Mouse (Mus musculus): ENCODE measurements at regions not wholly inside any gene's neighbourhood (a gene's known extent, or its start where the extent isn't known, plus 50 kb on each side); places are given as distances from the start of the nearest gene placed in this dataset. TPM values are rescaled to one million over a fixed set of nuclear protein-coding genes. Genes with fewer than 3 reads are reported as not detected.

- intact Hi-C loops (cut with DNase I), result no loop called here
Measured at GRCm38 (mm10) chrX:166886417-166886816, 300.9 kb upstream of the Egfl6 start.

GRCm38 (mm10) chrX:166869515-166869914 is 284.0 kb upstream of the Egfl6 start:
- intact Hi-C loops (cut with DNase I), result no loop called here
- DNase-seq (ENCODE audit: low spot score in 2 of 2), result no peak

More at GRCm38 (mm10) chrX:166886417-166886816, 300.9 kb upstream of the Egfl6 start:
- DNase-seq (ENCODE audit: low spot score in 2 of 2), result no peak

- DNase-seq (ENCODE audit: low spot score in 2 of 2), result no peak
- intact Hi-C loops (cut with DNase I), result no loop called here
Measured at GRCm38 (mm10) chrX:166867692-166868091, 282.2 kb upstream of the Egfl6 start.

Small RNA genes lying in the stretch of these regions (microRNA-seq; reads per million reads assigned to microRNA genes)
- gene Gm22368 (not detected), gene Gm44376 (not detected)

Measured in left cerebral cortex, postnatal 36 days (tissue).